Mouse (Mus musculus) lung, postnatal 0 days (tissue): ENCODE measurements at regions not wholly inside any gene's neighbourhood (a gene's known extent, or its start where the extent isn't known, plus 50 kb on each side); places are given as distances from the start of the nearest gene placed in this dataset.

Source experiments
- CTCF ChIP-seq: IDR thresholded peaks from 2 replicates; pipeline ENCODE4 v1.5.1; 2016; ENCODE audit warnings: antibody characterized with exemption, mild to moderate bottlenecking
- EP300 ChIP-seq: IDR thresholded peaks from 2 replicates; pipeline ENCODE4 v1.6.1; 2016; ENCODE audit warnings: antibody characterized with exemption, mild to moderate bottlenecking, control low read depth

- TF ChIP-seq EP300 (no peak), CTCF (no peak)
Measured at GRCm38 (mm10) chr7:125250970-125251585, 193.4 kb upstream of the Kdm8 start.
